Mouse (Mus musculus): ENCODE results near the gene Gnaq.

GRCm38 (mm10) chr19:16403101-16403500, 270.5 kb downstream of the Gnaq start:
- TF ChIP-seq POLR2A (IDR thresholded peaks at IDR 0.05; ENCODE audit: borderline replicate concordance, control insufficient read depth, low read depth, low read length) (no peak), CTCF (IDR thresholded peaks at IDR 0.05; ENCODE audit: control insufficient read depth, insufficient read depth, low read length) (no peak)
